Mouse (Mus musculus) lung, postnatal 0 days (tissue): ENCODE measurements around the gene Snrpd3.

Source experiments
- CTCF ChIP-seq: IDR thresholded peaks from 2 replicates; pipeline ENCODE4 v1.5.1; 2016; ENCODE audit warnings: antibody characterized with exemption, mild to moderate bottlenecking
- EP300 ChIP-seq: IDR thresholded peaks from 2 replicates; pipeline ENCODE4 v1.6.1; 2016; ENCODE audit warnings: antibody characterized with exemption, mild to moderate bottlenecking, control low read depth

- TF ChIP-seq CTCF (no peak), EP300 (no peak)
Measured at GRCm38 (mm10) chr10:75552701-75553450, 35.5 kb downstream of the Snrpd3 start.
